Mouse (Mus musculus) intestine, embryonic 14.5 days (tissue): ENCODE results near the gene Zfp52. TPM values are rescaled to one million over a fixed set of nuclear protein-coding genes. Genes with fewer than 3 reads are reported as not detected.

ENCODE experiments used
- ATAC-seq: fragments of 200-750 bp; cut with Nextera tagmentation; replicated peaks from 2 replicates; pipeline ENCODE4 v1.8.0; 2017; ENCODE audit warnings: low read depth, moderate number of reproducible peaks, moderate TSS enrichment, moderate library complexity; ENCODE audit not compliant: low FRiP score, low TSS enrichment
- DNase-seq: peaks from one replicate; pipeline ENCODE4 v3.0.0-alpha.2; 2018; ENCODE audit warnings: low spot score
- H3K27ac ChIP-seq: fragments of 300-500 bp; sonication (generic); 2 replicates; pipeline ENCODE4 v1.5.1; 2014; ENCODE audit warnings: low read depth, mild to moderate bottlenecking, control low read depth
- H3K27me3 ChIP-seq: fragments of 300-500 bp; sonication (generic); replicated peaks from 2 replicates; pipeline ENCODE4 v1.6.1; 2014; ENCODE audit warnings: low read length, control low read depth; ENCODE audit not compliant: control insufficient read depth, insufficient read depth
- H3K36me3 ChIP-seq: fragments of 300-500 bp; sonication (generic); 2 replicates; pipeline ENCODE4 v1.6.1; 2014; ENCODE audit warnings: low read length, control low read depth; ENCODE audit not compliant: control insufficient read depth, insufficient read depth
- H3K4me1 ChIP-seq: fragments of 300-500 bp; sonication (generic); replicated peaks from 2 replicates; pipeline ENCODE4 v1.6.1; 2014; ENCODE audit warnings: low read length, control low read depth, mixed read lengths; ENCODE audit not compliant: control insufficient read depth, insufficient read depth
- H3K4me2 ChIP-seq: fragments of 300-500 bp; sonication (generic); 2 replicates; pipeline ENCODE4 v1.6.1; 2014; ENCODE audit warnings: low read length
- H3K4me3 ChIP-seq: fragments of 300-500 bp; sonication (generic); 2 replicates; pipeline ENCODE4 v1.5.1; 2014; ENCODE audit warnings: low read depth, low read length, control low read depth, mixed read lengths
- H3K9ac ChIP-seq: fragments of 300-500 bp; sonication (generic); 2 replicates; pipeline ENCODE4 v1.6.1; 2014; ENCODE audit warnings: mild to moderate bottlenecking, low read length
- H3K9me3 ChIP-seq: fragments of 300-500 bp; sonication (generic); 2 replicates; pipeline ENCODE4 v1.6.1; 2016; ENCODE audit warnings: low read length, control low read depth; ENCODE audit not compliant: control insufficient read depth
- WGBS: fragments of 180-500 bp; shearing (Covaris S2); extraction: QIAGEN DNeasy Blood & Tissue Kit; methylation state at CpG from one replicate; pipeline ENCODE4 v1.1.7; 2014; 5-methylcytosine and 5-hydroxymethylcytosine counted together
- polyA plus RNA-seq: library from polyadenylated mRNA; unstranded; fragments of >200 nt; fragmentation: Nextera tagmentation; extraction: Ambion mirVana; gene quantifications from 2 replicates; pipeline ENCODE4 v1.2.1, GENCODE M21; 2014

Gene Zfp52
- polyA plus RNA-seq, 1 experiment from 2014 or later, result 2.9 TPM

GRCm38 (mm10) chr17:21516201-21517129, 18.9 kb upstream of the Zfp52 start:
- H3K9me3 ChIP-seq, result no peaks in the 10 kb centered on the region
- WGBS, result 1% methylated on average over 37 of the region's 37 CpGs
- H3K4me3 ChIP-seq, result peak overlapping the region; percentile 48
- no peaks in the 10 kb centered on the region; the same call in 1 of the 2 replicates for H3K4me1 ChIP-seq
- peak overlapping the region; percentile 59 for H3K9ac ChIP-seq
- no peaks in the 10 kb centered on the region for H3K27me3 ChIP-seq
- 0 out of 2 replicates have a peak, but pooled peaks cover 8% of the 10 kb centered on the region for H3K36me3 ChIP-seq
- ATAC-seq, result peak; percentile 90
- peak overlapping the region; percentile 58 for H3K4me2 ChIP-seq
- H3K27ac ChIP-seq, result peak overlapping the region; percentile 96
- DNase-seq, result peak; percentile 85

GRCm38 (mm10) chr17:21517130-21517671, 18.1 kb upstream of the Zfp52 start:
- Histone ChIP-seq H3K36me3 (0 out of 2 replicates have a peak, but pooled peaks cover 2% of the 10 kb centered on the region), H3K27ac (peak overlapping the region; percentile 96), H3K27me3 (no peaks in the 10 kb centered on the region), H3K4me2 (peak overlapping the region; percentile 58), H3K4me1 (no peaks in the 10 kb centered on the region; the same call in 1 of the 2 replicates), H3K9ac (peak overlapping the region; percentile 59), H3K4me3 (peak overlapping the region; percentile 48), H3K9me3 (no peaks in the 10 kb centered on the region)
- 36% methylated on average over 4 of the region's 4 CpGs for WGBS
- DNase-seq (no peak), ATAC-seq (peak; percentile 12; the same call in 1 of the 2 replicates)

GRCm38 (mm10) chr17:21526270-21526669, 9.1 kb upstream of the Zfp52 start:
- Histone ChIP-seq H3K9me3 (no peaks in the 10 kb centered on the region), H3K4me1 (no peaks in the 10 kb centered on the region; the same call in 1 of the 2 replicates), H3K4me3 (no peak overlapping the region), H3K27me3 (no peaks in the 10 kb centered on the region), H3K9ac (no peak overlapping the region), H3K36me3 (no peaks in the 10 kb centered on the region; the same call in 1 of the 2 replicates), H3K4me2 (no peak overlapping the region), H3K27ac (no peak overlapping the region)
- DNase-seq (no peak), ATAC-seq (no peak)

DNA sequence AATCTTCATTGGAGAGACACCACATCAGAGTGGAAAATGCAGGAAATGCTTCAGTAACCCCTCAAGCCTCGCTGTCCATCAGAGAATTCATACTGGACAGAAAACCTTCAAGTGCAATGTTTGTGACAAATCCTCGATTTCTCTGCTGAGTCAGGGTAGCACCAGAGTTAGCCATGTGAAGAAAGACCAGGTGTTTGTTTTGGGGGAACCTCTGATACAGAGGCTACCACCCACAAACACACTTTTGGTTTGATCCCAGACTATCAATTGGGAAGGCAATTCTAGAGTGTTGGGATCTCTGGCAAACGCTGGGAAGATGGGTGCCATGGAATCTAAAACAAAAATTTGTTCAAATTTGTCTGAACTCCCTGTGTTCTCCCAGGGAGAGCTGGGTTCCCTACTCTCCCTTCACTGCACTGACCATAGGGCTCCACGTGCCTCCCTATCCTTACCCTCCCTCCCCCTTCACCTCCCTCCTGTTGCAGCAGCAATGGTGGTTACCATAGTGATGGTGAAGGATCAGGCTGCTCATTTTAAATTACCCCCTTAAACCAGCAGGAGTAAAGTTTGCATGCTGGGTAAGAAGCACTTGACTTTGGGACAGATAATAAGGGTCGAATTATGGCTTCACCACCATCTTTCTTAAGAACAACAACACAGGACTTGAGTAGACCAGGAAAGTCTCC, 4.6 kb upstream of the Zfp52 start:
- no peak overlapping the region for H3K4me3 ChIP-seq
- no peak overlapping the region for H3K4me2 ChIP-seq
- H3K27ac ChIP-seq, result no peak overlapping the region
- no peak for ATAC-seq
- no peaks in the 10 kb centered on the region; the same call in 1 of the 2 replicates for H3K36me3 ChIP-seq
- peaks cover 12% of the 10 kb centered on the region for H3K4me1 ChIP-seq
- WGBS, result 69% methylated on average over 5 of the region's 5 CpGs
- H3K9ac ChIP-seq, result no peak overlapping the region
- no peak for DNase-seq
- no peaks in the 10 kb centered on the region for H3K27me3 ChIP-seq
- H3K9me3 ChIP-seq, result no peaks in the 10 kb centered on the region

DNA sequence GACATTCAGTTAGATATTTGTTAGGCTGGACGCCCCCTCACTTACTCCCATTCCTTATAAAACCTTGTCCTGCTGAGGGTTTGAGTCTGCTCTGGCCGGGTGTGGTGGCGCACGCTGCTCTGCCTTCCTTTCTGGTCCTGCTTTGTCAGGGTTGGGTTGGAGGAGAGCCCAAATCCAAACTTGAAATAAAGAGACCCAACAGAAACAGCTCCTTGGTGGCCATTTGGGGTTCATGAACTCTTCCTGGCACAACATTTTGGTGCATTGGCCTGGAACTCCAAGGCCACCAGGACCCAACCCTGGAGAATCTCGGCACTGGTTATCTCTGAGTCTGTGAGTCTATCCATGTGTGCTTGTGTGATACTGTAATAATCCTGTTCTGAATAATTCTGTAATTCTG, 3.7 kb upstream of the Zfp52 start:
- Histone ChIP-seq H3K27ac (peak overlapping the region; percentile 92), H3K27me3 (no peaks in the 10 kb centered on the region), H3K36me3 (no peaks in the 10 kb centered on the region; the same call in 1 of the 2 replicates), H3K9ac (peak overlapping the region; percentile 78), H3K4me2 (peak overlapping the region; percentile 76), H3K9me3 (no peaks in the 10 kb centered on the region), H3K4me1 (peaks cover 12% of the 10 kb centered on the region), H3K4me3 (peak overlapping the region; percentile 53)
- DNase-seq (no peak), ATAC-seq (peak; percentile 2; the same call in 1 of the 2 replicates)
- WGBS, result 79% methylated on average over 5 of the region's 5 CpGs

- peak overlapping the region; percentile 92 for H3K27ac ChIP-seq
- peak; percentile 88 for DNase-seq
- H3K4me2 ChIP-seq, result peak overlapping the region; percentile 76
- H3K4me3 ChIP-seq, result peak overlapping the region; percentile 53
- no peaks in the 10 kb centered on the region for H3K27me3 ChIP-seq
- no peaks in the 10 kb centered on the region; the same call in 1 of the 2 replicates for H3K36me3 ChIP-seq
- H3K9me3 ChIP-seq, result no peaks in the 10 kb centered on the region
- peak; percentile 78 for ATAC-seq
- H3K4me1 ChIP-seq, result peaks cover 12% of the 10 kb centered on the region
- under 1% methylated on average over 54 of the region's 54 CpGs for WGBS
- H3K9ac ChIP-seq, result peak overlapping the region; percentile 78
Observed at GRCm38 (mm10) chr17:21532101-21532951, 3.0 kb upstream of the Zfp52 start.

DNA sequence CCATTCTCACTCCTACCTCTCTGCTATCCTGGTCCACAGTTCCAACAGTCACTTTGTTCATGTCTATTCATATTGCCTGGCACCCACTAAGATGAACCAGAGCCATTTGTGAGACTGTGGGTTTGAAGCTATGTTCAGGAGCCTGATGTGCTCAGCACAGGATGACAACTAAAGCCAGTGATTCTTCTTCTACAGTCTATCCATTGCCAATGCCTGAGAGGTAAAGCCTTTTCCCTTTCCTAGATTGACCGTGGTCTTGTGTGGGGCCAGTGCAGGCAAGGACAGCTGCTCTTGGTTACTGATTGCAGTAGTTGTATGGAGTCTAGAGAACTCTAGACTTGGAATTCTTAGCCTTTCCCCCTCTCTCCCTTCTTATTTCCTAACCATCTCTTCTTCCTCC, 1.4 kb upstream of the Zfp52 start:
- no peak for DNase-seq
- no peak overlapping the region for H3K27ac ChIP-seq
- 86% methylated on average over 1 of the region's 1 CpGs for WGBS
- H3K4me1 ChIP-seq, result peaks cover 12% of the 10 kb centered on the region
- H3K4me3 ChIP-seq, result no peak overlapping the region
- no peak overlapping the region for H3K9ac ChIP-seq
- H3K36me3 ChIP-seq, result no peaks in the 10 kb centered on the region; the same call in 1 of the 2 replicates
- no peak overlapping the region for H3K4me2 ChIP-seq
- ATAC-seq, result no peak
- H3K27me3 ChIP-seq, result no peaks in the 10 kb centered on the region
- H3K9me3 ChIP-seq, result no peaks in the 10 kb centered on the region
